Mouse (Mus musculus): ENCODE data around the gene Casp6. TPM values are rescaled to one million over a fixed set of nuclear protein-coding genes. Genes with fewer than 3 reads are reported as not detected.

Casp6 gene
- 53.2 and 54.6 TPM in 2 replicates for polyA plus RNA-seq (2016; fragmentation: Nextera tagmentation; extraction: Ambion mirVana)

DNA sequence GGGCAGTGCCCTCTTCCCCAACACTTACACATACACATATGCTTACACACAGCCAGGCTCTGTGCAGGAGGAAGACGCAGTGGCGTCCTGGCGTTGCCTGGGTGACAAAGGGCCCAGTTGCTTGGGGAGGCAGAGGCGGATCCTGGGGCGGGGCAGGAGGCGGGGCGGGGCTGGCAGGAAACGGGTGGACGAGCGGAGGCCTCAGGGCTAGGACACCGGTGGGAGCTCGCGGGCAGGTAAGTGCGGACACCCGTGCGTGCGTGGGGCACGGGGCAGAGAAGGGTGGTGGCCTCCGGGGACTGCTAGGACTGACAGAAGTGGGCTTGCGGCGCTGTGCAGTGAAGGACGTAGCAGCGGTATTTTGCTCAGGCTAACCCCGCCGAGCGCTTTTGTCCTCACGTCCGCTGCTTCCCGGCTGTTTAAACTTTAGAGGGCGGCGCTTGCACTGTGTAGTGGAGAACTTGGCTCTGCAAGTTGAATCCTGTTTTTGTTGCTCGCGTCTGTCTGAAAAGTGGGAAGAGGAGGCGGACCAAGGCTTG lies at the start of gene Casp6:
Casp6 (plus strand) TSS at position 155 of the 539 bp plus-strand sequence.
- peak within 1 kb of the TSS; percentile 63 for H3K4me3 ChIP-seq
- H3K27me3 ChIP-seq (replicated peaks): no peaks in the 10 kb centered on the region
- WGBS: under 1% methylated on average over 34 of the region's 34 CpGs
- H3K9me3 ChIP-seq: no peaks in the 10 kb centered on the region
- peaks cover 10% of the 10 kb centered on the region for H3K4me1 ChIP-seq
- H3K9ac ChIP-seq: peak within 1 kb of the TSS; percentile 72
- peak; percentile 94 for ATAC-seq (ENCODE audit: low FRiP score, low read depth)
- H3K27ac ChIP-seq: no peak within 1 kb of the TSS
- no peaks in the 10 kb centered on the region for H3K36me3 ChIP-seq
- peak within 1 kb of the TSS; percentile 66 for H3K4me2 ChIP-seq (replicated peaks)

GRCm38 (mm10) chr3:129862592-129862991 lies 38.6 kb upstream of the Casp6 start:
- no peak overlapping the region for H3K9ac ChIP-seq
- ATAC-seq (ENCODE audit: low FRiP score, low read depth): no peak

DNA sequence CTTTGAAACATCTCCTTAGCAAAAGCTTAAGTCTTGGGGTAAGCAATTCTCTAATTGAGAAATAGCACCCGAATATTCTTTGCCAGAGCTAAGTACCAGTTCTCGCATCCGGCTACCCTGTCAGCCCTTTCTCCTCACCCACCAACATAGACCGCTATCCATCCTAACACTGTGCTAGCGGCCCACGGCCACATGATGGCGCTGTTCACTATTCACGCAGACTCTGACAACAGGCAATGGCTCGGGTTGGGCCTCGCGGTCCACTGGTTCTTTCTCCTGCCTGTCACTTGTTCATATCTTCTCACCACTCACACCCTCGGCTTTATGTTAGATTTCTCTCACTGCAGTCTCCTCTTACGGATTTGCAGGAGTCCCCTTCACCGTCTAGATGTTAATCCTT lies 37.5 kb upstream of the Casp6 start:
- no peaks in the 10 kb centered on the region for H3K9me3 ChIP-seq
- H3K4me1 ChIP-seq: no peaks in the 10 kb centered on the region
- 56% methylated on average over 14 of the region's 14 CpGs for WGBS
- no peak overlapping the region for H3K27ac ChIP-seq
- H3K4me2 ChIP-seq (replicated peaks): no peak overlapping the region
- ATAC-seq (ENCODE audit: low FRiP score, low read depth): no peak
- no peak overlapping the region for H3K4me3 ChIP-seq
- H3K9ac ChIP-seq: no peak overlapping the region
- no peaks in the 10 kb centered on the region for H3K27me3 ChIP-seq (replicated peaks)
- H3K36me3 ChIP-seq: no peaks in the 10 kb centered on the region

More at GRCm38 (mm10) chr3:129862592-129862991, 38.6 kb upstream of the Casp6 start:
- H3K27ac ChIP-seq: no peak overlapping the region
- H3K4me3 ChIP-seq: no peak overlapping the region
- peaks cover 4% of the 10 kb centered on the region; the same call in 1 of the 2 replicates for H3K9me3 ChIP-seq
- no peaks in the 10 kb centered on the region for H3K36me3 ChIP-seq
- no peaks in the 10 kb centered on the region for H3K4me1 ChIP-seq
- 82% methylated on average over 2 of the region's 2 CpGs for WGBS
- H3K4me2 ChIP-seq (replicated peaks): no peak overlapping the region
- no peaks in the 10 kb centered on the region for H3K27me3 ChIP-seq (replicated peaks)

DNA sequence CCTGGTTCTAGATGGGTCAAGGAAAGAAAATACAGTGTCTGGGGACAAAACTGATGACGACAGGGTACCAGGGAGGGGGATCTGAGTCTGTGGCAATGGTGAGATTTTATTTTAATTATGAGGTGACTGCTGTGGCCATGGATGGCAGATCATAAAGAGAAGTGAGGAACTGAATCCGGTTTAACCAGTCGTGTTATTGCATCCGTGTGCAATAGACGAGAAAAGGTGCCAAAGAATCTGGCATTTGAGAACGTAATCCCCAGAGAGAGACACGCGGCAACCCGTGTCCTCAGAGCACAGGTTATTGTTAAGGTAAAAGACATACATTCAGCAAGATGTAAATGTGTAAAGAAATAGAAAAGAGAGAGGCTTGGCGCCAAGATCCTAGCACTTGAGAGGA lies 23.9 kb upstream of the Casp6 start:
- H3K4me2 ChIP-seq (replicated peaks): no peak overlapping the region
- no peak overlapping the region for H3K4me3 ChIP-seq
- peaks cover 8% of the 10 kb centered on the region for H3K4me1 ChIP-seq
- no peaks in the 10 kb centered on the region for H3K36me3 ChIP-seq
- no peaks in the 10 kb centered on the region for H3K27me3 ChIP-seq (replicated peaks)
- H3K9ac ChIP-seq: no peak overlapping the region
- no peak for ATAC-seq (ENCODE audit: low FRiP score, low read depth)
- WGBS: 92% methylated on average over 10 of the region's 10 CpGs
- no peak overlapping the region for H3K27ac ChIP-seq
- no peaks in the 10 kb centered on the region for H3K9me3 ChIP-seq

DNA sequence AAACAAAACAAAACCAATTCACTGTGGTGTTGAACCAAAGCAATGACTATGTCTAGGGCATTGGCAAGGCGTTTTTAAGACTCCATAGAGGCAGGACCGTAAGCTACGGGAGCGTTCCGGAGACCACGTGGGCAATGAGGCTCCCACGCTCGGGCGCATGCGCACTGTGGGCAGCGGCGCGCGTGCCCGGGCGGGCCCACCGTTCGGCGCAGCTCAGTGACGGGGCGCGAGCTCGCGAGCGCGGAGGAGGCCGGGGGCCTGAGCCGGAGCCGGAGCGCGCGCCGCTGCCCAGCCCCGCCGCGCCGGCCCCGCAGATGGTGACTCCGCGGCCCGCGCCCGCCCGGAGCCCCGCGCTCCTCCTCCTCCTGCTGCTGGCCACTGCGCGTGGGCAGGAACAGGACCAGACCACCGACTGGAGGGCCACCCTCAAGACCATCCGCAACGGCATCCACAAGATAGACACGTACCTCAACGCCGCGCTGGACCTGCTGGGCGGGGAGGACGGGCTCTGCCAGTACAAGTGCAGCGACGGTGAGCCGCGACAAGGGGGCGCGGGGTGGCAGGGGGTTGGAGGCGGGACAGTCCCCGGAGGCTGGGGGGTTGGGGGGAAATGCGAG lies 22.7 kb upstream of the Casp6 start, which contains the start of gene Pla2g12a:
Pla2g12a (plus strand) TSS at position 202 of the 617 bp plus-strand sequence.
- WGBS: under 1% methylated on average over 66 of the region's 66 CpGs
- Histone ChIP-seq H3K27ac (peak within 1 kb of the TSS; percentile 37; the same call in 1 of the 2 replicates), H3K9me3 (no peaks in the 10 kb centered on the region), H3K27me3 (replicated peaks) (no peaks in the 10 kb centered on the region), H3K9ac (peak within 1 kb of the TSS; percentile 78), H3K4me2 (replicated peaks) (peak within 1 kb of the TSS; percentile 93), H3K4me1 (peaks cover 8% of the 10 kb centered on the region), H3K36me3 (no peaks in the 10 kb centered on the region), H3K4me3 (peak within 1 kb of the TSS; percentile 61)
- peak; percentile 95 for ATAC-seq (ENCODE audit: low FRiP score, low read depth)

DNA sequence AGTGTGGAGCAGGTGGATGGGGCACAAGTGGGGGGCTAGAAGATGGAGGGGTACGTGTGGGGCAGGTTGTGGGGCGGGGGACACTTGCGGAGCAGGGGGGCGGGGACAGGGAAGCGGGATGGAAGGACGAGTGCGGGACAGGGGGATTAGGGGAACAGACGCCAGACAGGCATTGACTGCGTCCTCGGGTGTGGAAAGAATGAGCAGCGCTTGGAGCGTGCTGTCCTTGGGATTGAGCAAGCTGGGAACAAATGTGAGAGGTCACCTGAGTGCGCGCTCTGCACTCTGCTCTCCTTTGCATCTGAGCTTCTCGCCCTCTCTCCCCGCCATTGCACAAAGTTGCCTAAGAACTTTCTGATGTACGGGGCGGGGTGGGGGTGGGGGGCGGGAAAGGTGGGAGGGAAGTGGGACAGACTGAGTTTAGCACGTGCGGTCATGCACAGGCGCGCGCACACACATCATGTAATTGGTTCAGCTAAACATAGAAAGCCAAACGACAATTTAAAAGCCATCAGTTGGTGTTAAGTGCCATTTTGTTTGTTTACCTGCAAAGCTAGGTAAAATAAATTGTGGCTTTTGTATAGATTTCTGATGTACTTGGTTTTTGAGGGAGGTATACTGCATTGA lies 22.0 kb upstream of the Casp6 start:
- H3K36me3 ChIP-seq: no peaks in the 10 kb centered on the region
- no peaks in the 10 kb centered on the region for H3K9me3 ChIP-seq
- no peak overlapping the region for H3K27ac ChIP-seq
- H3K4me1 ChIP-seq: peaks cover 8% of the 10 kb centered on the region
- H3K9ac ChIP-seq: peak overlapping the region; percentile 78
- peak overlapping the region; percentile 61 for H3K4me3 ChIP-seq
- H3K4me2 ChIP-seq (replicated peaks): peak overlapping the region; percentile 93
- no peaks in the 10 kb centered on the region for H3K27me3 ChIP-seq (replicated peaks)
- peak; percentile 66; the same call in 1 of the 2 replicates for ATAC-seq (ENCODE audit: low FRiP score, low read depth)
- WGBS: under 1% methylated on average over 25 of the region's 25 CpGs

GRCm38 (mm10) chr3:129879913-129880312 lies 21.3 kb upstream of the Casp6 start:
- Histone ChIP-seq H3K9me3 (no peaks in the 10 kb centered on the region), H3K27me3 (replicated peaks) (no peaks in the 10 kb centered on the region), H3K36me3 (no peaks in the 10 kb centered on the region), H3K4me1 (peaks cover 8% of the 10 kb centered on the region), H3K27ac (no peak overlapping the region), H3K4me2 (replicated peaks) (peak overlapping the region; percentile 93), H3K9ac (no peak overlapping the region), H3K4me3 (no peak overlapping the region)
- 70% methylated on average over 2 of the region's 2 CpGs for WGBS
- ATAC-seq (ENCODE audit: low FRiP score, low read depth): no peak

- Histone ChIP-seq H3K4me3 (no peak overlapping the region), H3K27me3 (replicated peaks) (no peaks in the 10 kb centered on the region), H3K9ac (no peak overlapping the region), H3K4me1 (peaks cover 8% of the 10 kb centered on the region), H3K4me2 (replicated peaks) (no peak overlapping the region), H3K36me3 (no peaks in the 10 kb centered on the region), H3K9me3 (no peaks in the 10 kb centered on the region), H3K27ac (no peak overlapping the region)
- ATAC-seq (ENCODE audit: low FRiP score, low read depth): no peak
- WGBS: 89% methylated on average over 8 of the region's 8 CpGs
Measured at GRCm38 (mm10) chr3:129880925-129881593, 20.2 kb upstream of the Casp6 start.

GRCm38 (mm10) chr3:129885577-129885976 lies 15.6 kb upstream of the Casp6 start:
- no peaks in the 10 kb centered on the region for H3K27me3 ChIP-seq (replicated peaks)
- H3K4me3 ChIP-seq: no peak overlapping the region
- no peak overlapping the region for H3K4me2 ChIP-seq (replicated peaks)
- no peaks in the 10 kb centered on the region for H3K9me3 ChIP-seq
- no peaks in the 10 kb centered on the region for H3K4me1 ChIP-seq
- no peaks in the 10 kb centered on the region for H3K36me3 ChIP-seq
- no peak overlapping the region for H3K9ac ChIP-seq
- no peak for ATAC-seq (ENCODE audit: low FRiP score, low read depth)
- WGBS: 94% methylated on average over 9 of the region's 9 CpGs
- no peak overlapping the region for H3K27ac ChIP-seq

DNA sequence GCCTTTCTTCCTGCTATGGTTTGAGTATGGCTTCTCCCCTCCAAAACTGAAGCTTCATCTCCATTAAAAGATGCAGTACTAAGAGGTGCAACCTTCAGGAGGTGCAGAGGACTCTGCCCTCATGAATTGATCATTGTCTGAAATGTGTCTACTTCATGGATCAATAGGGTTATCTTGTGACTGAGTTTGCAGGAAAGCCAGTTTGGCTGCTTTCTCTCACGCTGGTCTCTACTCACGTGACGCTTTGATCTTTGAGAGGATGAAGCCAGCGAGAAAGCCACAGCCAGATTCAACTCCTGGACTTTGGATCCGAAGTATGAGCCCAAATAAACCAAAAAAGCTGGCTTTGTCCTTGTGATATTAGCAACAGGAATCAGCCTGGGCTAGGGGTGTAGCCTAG lies 14.8 kb upstream of the Casp6 start:
- H3K4me1 ChIP-seq: no peaks in the 10 kb centered on the region
- 86% methylated on average over 5 of the region's 5 CpGs for WGBS
- H3K27me3 ChIP-seq (replicated peaks): no peaks in the 10 kb centered on the region
- H3K36me3 ChIP-seq: no peaks in the 10 kb centered on the region
- H3K27ac ChIP-seq: no peak overlapping the region
- no peaks in the 10 kb centered on the region for H3K9me3 ChIP-seq
- H3K4me3 ChIP-seq: no peak overlapping the region
- no peak overlapping the region for H3K9ac ChIP-seq
- H3K4me2 ChIP-seq (replicated peaks): no peak overlapping the region
- ATAC-seq (ENCODE audit: low FRiP score, low read depth): no peak

DNA sequence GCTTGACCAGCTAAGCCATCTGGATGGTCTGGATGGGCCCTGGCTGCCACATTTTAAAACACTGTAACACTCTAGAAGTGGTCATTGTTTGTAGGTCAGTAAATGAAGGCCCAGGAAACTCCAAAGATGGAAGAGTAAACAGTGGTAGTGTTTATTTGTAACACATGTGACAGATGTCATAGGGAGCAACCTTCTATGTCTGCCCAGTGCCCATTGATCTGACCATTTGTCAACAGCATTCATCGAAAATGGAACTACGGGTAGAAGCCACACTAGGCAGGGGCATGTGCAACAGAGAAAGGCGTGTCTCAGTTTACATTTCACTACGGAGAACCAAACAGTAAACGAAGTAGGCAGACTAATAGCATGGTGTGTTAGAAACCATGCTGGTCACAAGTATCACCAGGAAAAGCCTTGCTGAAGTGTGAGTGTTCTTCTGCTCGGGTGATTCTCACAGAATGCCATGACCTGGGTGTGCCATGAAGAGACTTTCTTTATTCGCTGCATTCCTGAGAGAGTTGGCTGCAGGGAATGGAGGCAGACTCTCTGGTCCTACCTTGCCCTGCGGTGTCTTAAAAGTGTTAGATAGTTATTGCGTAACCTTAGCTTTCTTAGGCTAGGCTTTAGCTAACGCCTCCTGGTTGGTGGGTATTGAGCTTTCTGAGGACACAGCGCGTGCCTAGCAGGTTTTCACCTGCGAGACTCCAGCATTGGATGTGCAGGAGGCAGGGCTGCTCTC lies 13.3 kb upstream of the Casp6 start:
- H3K27ac ChIP-seq: no peak overlapping the region
- H3K36me3 ChIP-seq: no peaks in the 10 kb centered on the region
- H3K4me3 ChIP-seq: no peak overlapping the region
- no peak overlapping the region for H3K4me2 ChIP-seq (replicated peaks)
- no peak overlapping the region for H3K9ac ChIP-seq
- 88% methylated on average over 13 of the region's 13 CpGs for WGBS
- no peak for ATAC-seq (ENCODE audit: low FRiP score, low read depth)
- no peaks in the 10 kb centered on the region for H3K4me1 ChIP-seq
- no peaks in the 10 kb centered on the region for H3K27me3 ChIP-seq (replicated peaks)
- H3K9me3 ChIP-seq: no peaks in the 10 kb centered on the region

DNA sequence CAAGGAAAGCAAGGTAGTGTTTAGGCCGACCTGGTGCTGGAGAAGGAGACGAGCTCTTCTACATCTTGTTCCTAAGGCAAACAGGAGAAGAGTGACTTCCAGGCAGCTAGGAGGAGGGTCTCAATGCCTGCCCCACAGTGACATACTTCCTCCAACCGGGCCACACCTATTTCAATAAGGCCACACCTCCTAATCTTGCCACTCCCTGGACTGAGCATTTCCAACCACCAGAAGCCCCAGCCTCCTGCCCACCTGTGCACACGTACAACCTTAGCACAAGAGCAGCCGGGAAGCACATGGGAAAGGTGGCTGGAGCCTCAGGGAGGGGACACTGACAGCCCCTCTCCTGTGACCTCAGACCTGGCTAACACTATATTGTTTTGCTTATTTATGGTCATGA lies 9.2 kb upstream of the Casp6 start:
- Histone ChIP-seq H3K4me2 (replicated peaks) (no peak overlapping the region), H3K27ac (no peak overlapping the region), H3K4me1 (no peaks in the 10 kb centered on the region), H3K9ac (no peak overlapping the region), H3K27me3 (replicated peaks) (no peaks in the 10 kb centered on the region), H3K4me3 (no peak overlapping the region), H3K9me3 (no peaks in the 10 kb centered on the region), H3K36me3 (no peaks in the 10 kb centered on the region)
- WGBS: 86% methylated on average over 5 of the region's 5 CpGs
- ATAC-seq (ENCODE audit: low FRiP score, low read depth): no peak
